Mouse (Mus musculus) embryonic fibroblast, embryonic 13.5 days (primary cell): ENCODE data around the gene Rsad2. TPM values are rescaled to one million over a fixed set of nuclear protein-coding genes. Genes with fewer than 3 reads are reported as not detected.
"Not testable (repeated sequence)": the region's sequence is repeated elsewhere in the genome, so short reads cannot be mapped to it uniquely, and the experiment has no call there.

Source experiments
- H3K27ac ChIP-seq: 2 replicates; pipeline ENCODE4 v1.5.1; 2012; ENCODE audit warnings: low read length, control low read depth, inconsistent platforms; ENCODE audit not compliant: insufficient read depth
- H3K4me1 ChIP-seq: 2 replicates; pipeline ENCODE4 v1.6.1; 2011; ENCODE audit warnings: low read length; ENCODE audit not compliant: control insufficient read depth, insufficient read depth
- H3K4me3 ChIP-seq: 2 replicates; pipeline ENCODE4 v1.5.1; 2011; ENCODE audit warnings: mild to moderate bottlenecking, control low read depth, low read length; ENCODE audit not compliant: insufficient read depth
- CTCF ChIP-seq: IDR thresholded peaks from 2 replicates; pipeline ENCODE4 v1.5.1; 2011; ENCODE audit warnings: mild to moderate bottlenecking, control low read depth, low read length, moderate library complexity, borderline replicate concordance; ENCODE audit not compliant: insufficient read depth
- POLR2A ChIP-seq: IDR thresholded peaks from 2 replicates; pipeline ENCODE4 v1.6.1; 2011; ENCODE audit warnings: low read depth, mild to moderate bottlenecking, control low read depth, low read length, moderate library complexity
- polyA plus RNA-seq: library from polyadenylated mRNA; stranded (reverse); fragments of >200 nt; gene quantifications from 2 replicates; pipeline ENCODE4 v1.2.4, GENCODE M21; 2011; ENCODE audit warnings: low read depth; ENCODE audit not compliant: missing spikeins, insufficient read length

The Rsad2 gene
- polyA plus RNA-seq, 1 experiment, result 1.4 TPM

- TF ChIP-seq CTCF, result no peak
- no peak for TF ChIP-seq POLR2A
- Histone ChIP-seq H3K4me1 (no peaks in the 10 kb centered on the region), H3K27ac (no peak overlapping the region), H3K4me3 (no peak overlapping the region)
Observed at GRCm38 (mm10) chr12:26446377-26447045, 9.7 kb downstream of the Rsad2 start.

- Histone ChIP-seq H3K27ac (no peak overlapping the region), H3K4me1 (no peaks in the 10 kb centered on the region), H3K4me3 (no peak overlapping the region)
- TF ChIP-seq POLR2A (no peak), CTCF (no peak)
Observed at GRCm38 (mm10) chr12:26444511-26444910, 11.7 kb downstream of the Rsad2 start.

- TF ChIP-seq POLR2A (no peak), CTCF (no peak)
- Histone ChIP-seq H3K4me1 (no peaks in the 10 kb centered on the region), H3K4me3 (no peak overlapping the region), H3K27ac (no peak overlapping the region)
Observed at GRCm38 (mm10) chr12:26444054-26444453, 12.2 kb downstream of the Rsad2 start.

- Histone ChIP-seq H3K27ac (no peak overlapping the region), H3K4me1 (no peaks in the 10 kb centered on the region), H3K4me3 (no peak overlapping the region)
- TF ChIP-seq POLR2A (no peak), CTCF (no peak)
Observed at GRCm38 (mm10) chr12:26439366-26439765, 16.9 kb downstream of the Rsad2 start.

GRCm38 (mm10) chr12:26437950-26438349 lies 18.3 kb downstream of the Rsad2 start:
- H3K27ac ChIP-seq, result no peak overlapping the region
- TF ChIP-seq CTCF, result no peak
- no peak for TF ChIP-seq POLR2A
- no peaks in the 10 kb centered on the region for H3K4me1 ChIP-seq
- H3K4me3 ChIP-seq, result no peak overlapping the region

- no peaks in the 10 kb centered on the region for H3K4me1 ChIP-seq
- no peak overlapping the region for H3K27ac ChIP-seq
- TF ChIP-seq CTCF, result no peak
- no peak for TF ChIP-seq POLR2A
- no peak overlapping the region for H3K4me3 ChIP-seq
Observed at GRCm38 (mm10) chr12:26436334-26436733, 19.9 kb downstream of the Rsad2 start.

- not testable (repeated sequence) for H3K27ac ChIP-seq, H3K4me3 ChIP-seq, H3K4me1 ChIP-seq
Observed at GRCm38 (mm10) chr12:26428771-26429170, 27.5 kb downstream of the Rsad2 start.

- Histone ChIP-seq H3K4me3 (no peak overlapping the region), H3K27ac (no peak overlapping the region), H3K4me1 (no peaks in the 10 kb centered on the region)
- TF ChIP-seq POLR2A (no peak), CTCF (no peak)
Observed at GRCm38 (mm10) chr12:26424841-26425240, 31.4 kb downstream of the Rsad2 start.

GRCm38 (mm10) chr12:26418322-26418721 lies 37.9 kb downstream of the Rsad2 start:
- H3K27ac ChIP-seq, result no peak overlapping the region
- TF ChIP-seq CTCF (no peak), POLR2A (no peak)
- no peaks in the 10 kb centered on the region for H3K4me1 ChIP-seq
- H3K4me3 ChIP-seq, result no peak overlapping the region

- no peaks in the 10 kb centered on the region for H3K4me1 ChIP-seq
- H3K4me3 ChIP-seq, result no peak overlapping the region
- no peak overlapping the region for H3K27ac ChIP-seq
- TF ChIP-seq CTCF, result no peak
- no peak for TF ChIP-seq POLR2A
Observed at GRCm38 (mm10) chr12:26416636-26417295, 39.5 kb downstream of the Rsad2 start.
